Mouse (Mus musculus): ENCODE data around the gene Zfp180. TPM values are rescaled to one million over a fixed set of nuclear protein-coding genes. Genes with fewer than 3 reads are reported as not detected.

The Zfp180 gene
- total RNA-seq, 1 experiment: 17.8 TPM

DNA sequence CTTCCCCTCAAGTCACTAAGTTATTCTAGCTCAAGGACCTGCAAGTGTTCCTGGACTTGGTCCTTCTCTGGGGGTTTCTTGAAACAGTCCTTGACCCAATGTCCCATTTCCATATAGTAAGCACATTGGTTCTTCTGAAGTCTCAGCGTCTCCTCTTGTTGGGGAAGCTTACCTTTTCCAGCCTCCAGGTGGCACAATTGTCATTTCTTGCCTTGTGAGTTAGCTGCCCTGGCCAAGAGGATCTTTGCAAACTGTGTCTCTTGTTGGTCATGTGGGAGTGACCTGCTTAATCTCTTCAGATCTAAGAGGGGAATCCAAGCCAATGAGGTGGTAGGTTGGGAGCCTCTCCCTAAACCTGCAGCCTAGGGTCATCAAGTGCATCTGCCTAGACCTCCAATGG is 71.5 kb downstream of the Zfp180 start:
- DNase-seq (ENCODE audit: low read depth, low spot score): no peak
- Histone ChIP-seq H3K4me3 (ENCODE audit: insufficient read depth in 1 of 2, low read depth in 1 of 2, low read length in 2 of 2, poor library complexity in 1 of 2, severe bottlenecking in 1 of 2) (no peak overlapping the region), H3K4me1 (ENCODE audit: control insufficient read depth in 2 of 2, insufficient read depth in 2 of 2, low read length in 2 of 2, poor library complexity in 1 of 2) (no peaks in the 10 kb centered on the region), H3K9ac (ENCODE audit: insufficient read depth, low read depth, low read length, poor library complexity, severe bottlenecking) (no peak overlapping the region), H3K36me3 (ENCODE audit: control insufficient read depth, insufficient read depth, low read length, poor library complexity, severe bottlenecking) (no peaks in the 10 kb centered on the region), H3K9me3 (ENCODE audit: control insufficient read depth, insufficient read depth, low read depth, low read length) (no peaks in the 10 kb centered on the region), H3K27ac (ENCODE audit: insufficient read depth, low read depth, low read length, poor library complexity, severe bottlenecking) (no peak overlapping the region)
- TF ChIP-seq ZC3H11A (IDR thresholded peaks at IDR 0.05; ENCODE audit: borderline replicate concordance, low read depth, low read length): 0 out of 2 replicates have a peak, but pooled peaks have one; percentile 56
- 0 out of 2 replicates have a peak, but pooled peaks have one; percentile 14 for TF ChIP-seq MAFK (IDR thresholded peaks at IDR 0.05; ENCODE audit: insufficient read depth, low read depth, low read length)
- TF ChIP-seq CHD2 (IDR thresholded peaks at IDR 0.05; ENCODE audit: low read depth, low read length): no peak
- no peak for TF ChIP-seq ZNF384 (IDR thresholded peaks at IDR 0.05; ENCODE audit: low read depth, low read length)
- TF ChIP-seq HCFC1 (IDR thresholded peaks at IDR 0.05; ENCODE audit: borderline replicate concordance, insufficient read depth, low read length): no peak
- in situ Hi-C loops (cut with MboI; ENCODE audit: low sequenced_read_pairs in 2 of 2, unreplicated experiment in 2 of 2): no loop called here

Other genes starting within 250 kb of the Zfp180 start
- not detected in 2 replicates for gene Vmn1r176, start 244.6 kb upstream of the Zfp180 start, total RNA-seq (2012; rRNA removed)
- gene Vmn1r177, start 215.5 kb upstream of the Zfp180 start, total RNA-seq (2012; rRNA removed): not detected in 2 replicates
- not detected in 2 replicates for gene Vmn1r178, start 189.9 kb upstream of the Zfp180 start, total RNA-seq (2012; rRNA removed)
- not detected in 2 replicates for gene Vmn1r179, start 154.9 kb upstream of the Zfp180 start, total RNA-seq (2012; rRNA removed)
- gene Vmn1r180, start 131.3 kb upstream of the Zfp180 start, total RNA-seq (2012; rRNA removed): not detected in 2 replicates
- gene Vmn1r181, start 107.3 kb upstream of the Zfp180 start, total RNA-seq (2012; rRNA removed): not detected in 2 replicates
- not detected in 2 replicates for gene V1rd19, start 80.2 kb upstream of the Zfp180 start, total RNA-seq (2012; rRNA removed)
- not detected in 2 replicates for gene Vmn1r183, start 28.7 kb upstream of the Zfp180 start, total RNA-seq (2012; rRNA removed)
- gene Zfp112, start 30.4 kb downstream of the Zfp180 start, total RNA-seq (2012; rRNA removed): 0.90 and 0.98 TPM in 2 replicates
- 4.7 and 4.8 TPM in 2 replicates for gene Zfp235, start 52.2 kb downstream of the Zfp180 start, total RNA-seq (2012; rRNA removed)
- gene Zfp114, start 93.1 kb downstream of the Zfp180 start, total RNA-seq (2012; rRNA removed): 2.9 and 3.0 TPM in 2 replicates
- 7.8 and 8.5 TPM in 2 replicates for gene Zfp111, start 129.5 kb downstream of the Zfp180 start, total RNA-seq (2012; rRNA removed)
- 4.5 and 6.7 TPM in 2 replicates for gene Zfp109, start 155.6 kb downstream of the Zfp180 start, total RNA-seq (2012; rRNA removed)
- 1.5 and 2.1 TPM in 2 replicates for gene Zfp108, start 172.9 kb downstream of the Zfp180 start, total RNA-seq (2012; rRNA removed)
- 4.2 and 4.7 TPM in 2 replicates for gene Zfp93, start 188.5 kb downstream of the Zfp180 start, total RNA-seq (2012; rRNA removed)
- gene Zfp61, start 219.3 kb downstream of the Zfp180 start, total RNA-seq (2012; rRNA removed): 22.4 and 30.4 TPM in 2 replicates
- gene Zfp94, start 234.7 kb downstream of the Zfp180 start, total RNA-seq (2012; rRNA removed): 5.4 and 8.0 TPM in 2 replicates